Mouse (Mus musculus) right cerebral cortex, postnatal 14 days (tissue): ENCODE data around the gene Tmc2.

Source experiments
- DNase-seq: peaks from one replicate; pipeline ENCODE4 v3.0.0; 2022

Gene Tmc2

GRCm38 (mm10) chr2:130303014-130303413 lies 108.0 kb downstream of the Tmc2 start:
- no peak for DNase-seq
